Mouse (Mus musculus) CH12.LX (cell line): Measurements from ENCODE around the gene Arg2.

Source experiments
- CTCF ChIP-seq, 2 experiments: IDR thresholded peaks in 1 of 2; conservative IDR thresholded peaks in 1 of 2; 2 replicates each; pipeline ENCODE4 v1.5.1; 2011 to 2012; ENCODE audit warnings: low read depth in 2 of 2, low read length in 2 of 2, improper control_type of control experiment in 1 of 2, inconsistent platforms in 1 of 2, mild to moderate bottlenecking in 1 of 2, moderate library complexity in 1 of 2
- HCFC1 ChIP-seq: IDR thresholded peaks from 2 replicates; pipeline ENCODE4 v1.6.1; 2012; ENCODE audit warnings: low read depth, mild to moderate bottlenecking, inconsistent platforms, low read length, improper control_type of control experiment
- MAX ChIP-seq: IDR thresholded peaks from 2 replicates; pipeline ENCODE4 v1.6.1; 2011; ENCODE audit warnings: low read length, improper control_type of control experiment
- POLR2A ChIP-seq: IDR thresholded peaks from 2 replicates; pipeline ENCODE4 v1.6.1; 2011; ENCODE audit warnings: low read depth, mild to moderate bottlenecking, improper control_type of control experiment, low read length
- RAD21 ChIP-seq: IDR thresholded peaks from 2 replicates; pipeline ENCODE4 v1.6.1; 2011; ENCODE audit warnings: low read depth, mild to moderate bottlenecking, low read length, improper control_type of control experiment, moderate library complexity
- TCF12 ChIP-seq: IDR thresholded peaks from 2 replicates; pipeline ENCODE4 v1.6.1; 2014; ENCODE audit warnings: low read depth, mild to moderate bottlenecking, inconsistent platforms, low read length, improper control_type of control experiment
- ZC3H11A ChIP-seq: IDR thresholded peaks from 2 replicates; pipeline ENCODE4 v1.6.1; 2012; ENCODE audit warnings: low read depth, mild to moderate bottlenecking, inconsistent platforms, low read length, improper control_type of control experiment

DNA sequence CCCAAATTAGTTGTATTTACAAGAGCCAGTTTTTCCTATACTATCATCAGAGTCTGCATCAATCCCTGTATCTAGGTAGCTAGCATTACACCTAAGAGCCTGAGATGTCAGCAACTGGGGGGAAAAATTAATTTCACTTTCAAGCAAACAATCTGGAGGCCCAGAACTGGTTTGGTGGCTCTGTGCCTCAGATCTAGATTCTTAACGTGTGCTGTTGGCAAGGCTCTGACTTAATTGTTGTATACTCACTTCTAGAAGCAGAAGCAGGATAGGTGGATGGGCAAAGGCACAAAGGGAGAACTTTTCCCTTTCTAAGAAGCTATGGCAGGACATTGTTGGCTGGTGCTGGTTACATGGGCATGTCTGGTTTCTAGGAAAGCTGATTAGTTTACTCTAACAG lies 8.8 kb downstream of the Arg2 start:
- TF ChIP-seq MAX = no peak
- TF ChIP-seq RAD21 = no peak
- TF ChIP-seq CTCF (conservative IDR thresholded peaks at IDR 0.05 in 1 of 2, IDR thresholded peaks at IDR 0.05 in 1 of 2; ENCODE audit: low read depth in 2 of 2, low read length in 2 of 2) = no peak
- no peak for TF ChIP-seq POLR2A
- TF ChIP-seq ZC3H11A = no peak
- TF ChIP-seq HCFC1 = no peak
- no peak for TF ChIP-seq TCF12
